Mouse (Mus musculus) limb, embryonic 12.5 days (tissue): Measurements from ENCODE around the gene Lypd6b. TPM values are rescaled to one million over a fixed set of nuclear protein-coding genes. Genes with fewer than 3 reads are reported as not detected.

Source experiments
- ATAC-seq: fragments of 200-750 bp; cut with Nextera tagmentation; 2 replicates; pipeline ENCODE4 v1.8.0; 2017; ENCODE audit warnings: low read depth, moderate TSS enrichment; ENCODE audit not compliant: insufficient number of reproducible peaks, insufficient read depth, low FRiP score, low TSS enrichment
- H3K27ac ChIP-seq: fragments of 300-500 bp; sonication (generic); 2 replicates; pipeline ENCODE4 v1.5.1; 2016; ENCODE audit warnings: mild to moderate bottlenecking, moderate library complexity
- H3K27me3 ChIP-seq: fragments of 300-500 bp; sonication (generic); 2 replicates; pipeline ENCODE4 v1.6.1; 2016; ENCODE audit warnings: mild to moderate bottlenecking, moderate library complexity
- H3K36me3 ChIP-seq: fragments of 300-500 bp; sonication (generic); 2 replicates; pipeline ENCODE4 v1.6.1; 2016; ENCODE audit warnings: mild to moderate bottlenecking, moderate library complexity
- H3K4me1 ChIP-seq: fragments of 300-500 bp; sonication (generic); replicated peaks from 2 replicates; pipeline ENCODE4 v1.6.1; 2016
- H3K4me2 ChIP-seq: fragments of 300-500 bp; sonication (generic); 2 replicates; pipeline ENCODE4 v1.6.1; 2016; ENCODE audit warnings: mild to moderate bottlenecking, moderate library complexity
- H3K4me3 ChIP-seq: fragments of 300-500 bp; sonication (generic); replicated peaks from 2 replicates; pipeline ENCODE4 v1.5.1; 2016; ENCODE audit warnings: mild to moderate bottlenecking
- H3K9ac ChIP-seq: fragments of 300-500 bp; sonication (generic); replicated peaks from 2 replicates; pipeline ENCODE4 v1.6.1; 2016; ENCODE audit warnings: mild to moderate bottlenecking, moderate library complexity
- H3K9me3 ChIP-seq: fragments of 300-500 bp; sonication (generic); 2 replicates; pipeline ENCODE4 v1.6.1; 2016; ENCODE audit warnings: mild to moderate bottlenecking, moderate library complexity
- WGBS: fragments of 180-500 bp; shearing (Covaris S2); methylation state at CpG from one replicate; pipeline ENCODE4 v1.1.7; 2016; 5-methylcytosine and 5-hydroxymethylcytosine counted together
- polyA plus RNA-seq: library from polyadenylated mRNA; unstranded; fragments of >200 nt; fragmentation: Nextera tagmentation; extraction: Ambion mirVana; gene quantifications from 2 replicates; pipeline ENCODE4 v1.2.1, GENCODE M21; 2016

The Lypd6b gene
- polyA plus RNA-seq, 1 experiment from 2014 or later = 7.3 TPM

- H3K4me1 ChIP-seq = peaks cover 5% of the 10 kb centered on the region
- H3K36me3 ChIP-seq = no peaks in the 10 kb centered on the region
- no peak overlapping the region for H3K9ac ChIP-seq
- WGBS = 50% methylated on average over 5 of the region's 5 CpGs
- H3K9me3 ChIP-seq = no peaks in the 10 kb centered on the region
- no peak overlapping the region for H3K4me3 ChIP-seq
- no peak overlapping the region for H3K27ac ChIP-seq
- ATAC-seq = no peak
- H3K4me2 ChIP-seq = no peak overlapping the region
- H3K27me3 ChIP-seq = no peaks in the 10 kb centered on the region
Observed at GRCm38 (mm10) chr2:49942100-49942499, 154.6 kb downstream of the Lypd6b start.

- 66% methylated on average over 4 of the region's 4 CpGs for WGBS
- ATAC-seq = no peak
Observed at GRCm38 (mm10) chr2:49951681-49952080, 164.2 kb downstream of the Lypd6b start.

GRCm38 (mm10) chr2:49952632-49953293 is 165.3 kb downstream of the Lypd6b start:
- Histone ChIP-seq H3K9ac (no peak overlapping the region), H3K4me1 (no peaks in the 10 kb centered on the region), H3K4me2 (no peak overlapping the region), H3K9me3 (peaks cover 12% of the 10 kb centered on the region), H3K27ac (no peak overlapping the region), H3K27me3 (no peaks in the 10 kb centered on the region), H3K4me3 (no peak overlapping the region), H3K36me3 (0 out of 2 replicates have a peak, but pooled peaks cover 3% of the 10 kb centered on the region)
- 49% methylated on average over 6 of the region's 6 CpGs for WGBS
- no peak for ATAC-seq

More at GRCm38 (mm10) chr2:49951681-49952080, 164.2 kb downstream of the Lypd6b start:
- Histone ChIP-seq H3K27ac (no peak overlapping the region), H3K4me2 (no peak overlapping the region), H3K4me3 (no peak overlapping the region), H3K9ac (no peak overlapping the region), H3K27me3 (no peaks in the 10 kb centered on the region), H3K4me1 (no peaks in the 10 kb centered on the region), H3K36me3 (0 out of 2 replicates have a peak, but pooled peaks cover 3% of the 10 kb centered on the region), H3K9me3 (peaks cover 12% of the 10 kb centered on the region)

- 83% methylated on average over 2 of the region's 2 CpGs for WGBS
- Histone ChIP-seq H3K36me3 (no peaks in the 10 kb centered on the region), H3K4me3 (no peak overlapping the region), H3K9me3 (0 out of 2 replicates have a peak, but pooled peaks cover 3% of the 10 kb centered on the region), H3K27ac (no peak overlapping the region), H3K9ac (no peak overlapping the region), H3K27me3 (no peaks in the 10 kb centered on the region), H3K4me1 (no peaks in the 10 kb centered on the region), H3K4me2 (no peak overlapping the region)
- no peak for ATAC-seq
Observed at GRCm38 (mm10) chr2:49957449-49957848, 170.0 kb downstream of the Lypd6b start.

- no peak overlapping the region for H3K9ac ChIP-seq
- H3K4me2 ChIP-seq = no peak overlapping the region
- H3K4me3 ChIP-seq = no peak overlapping the region
- no peaks in the 10 kb centered on the region for H3K36me3 ChIP-seq
- H3K27ac ChIP-seq = no peak overlapping the region
- no peaks in the 10 kb centered on the region for H3K9me3 ChIP-seq
- H3K4me1 ChIP-seq = no peaks in the 10 kb centered on the region
- H3K27me3 ChIP-seq = no peaks in the 10 kb centered on the region
- ATAC-seq = no peak
- 80% methylated on average over 2 of the region's 2 CpGs for WGBS
Observed at GRCm38 (mm10) chr2:49961991-49962390, 174.5 kb downstream of the Lypd6b start.

GRCm38 (mm10) chr2:49964899-49965298 is 177.4 kb downstream of the Lypd6b start:
- ATAC-seq = no peak
- 55% methylated on average over 3 of the region's 3 CpGs for WGBS
- Histone ChIP-seq H3K27ac (no peak overlapping the region), H3K36me3 (no peaks in the 10 kb centered on the region), H3K4me3 (no peak overlapping the region), H3K9ac (no peak overlapping the region), H3K27me3 (no peaks in the 10 kb centered on the region), H3K4me1 (no peaks in the 10 kb centered on the region), H3K4me2 (no peak overlapping the region), H3K9me3 (no peaks in the 10 kb centered on the region)

- WGBS = 70% methylated on average over 3 of the region's 3 CpGs
- H3K9ac ChIP-seq = no peak overlapping the region
- H3K4me2 ChIP-seq = no peak overlapping the region
- H3K27me3 ChIP-seq = no peaks in the 10 kb centered on the region
- no peak overlapping the region for H3K27ac ChIP-seq
- ATAC-seq = no peak
- peaks cover 5% of the 10 kb centered on the region; the same call in 1 of the 2 replicates for H3K9me3 ChIP-seq
- H3K4me1 ChIP-seq = no peaks in the 10 kb centered on the region
- H3K4me3 ChIP-seq = no peak overlapping the region
- H3K36me3 ChIP-seq = no peaks in the 10 kb centered on the region
Observed at GRCm38 (mm10) chr2:49967748-49968147, 180.3 kb downstream of the Lypd6b start.

GRCm38 (mm10) chr2:49970990-49971389 is 183.5 kb downstream of the Lypd6b start:
- no peaks in the 10 kb centered on the region for H3K4me1 ChIP-seq
- H3K27ac ChIP-seq = no peak overlapping the region
- WGBS = 86% methylated on average over 3 of the region's 3 CpGs
- ATAC-seq = no peak
- H3K9ac ChIP-seq = no peak overlapping the region
- peaks cover 5% of the 10 kb centered on the region; the same call in 1 of the 2 replicates for H3K9me3 ChIP-seq
- H3K36me3 ChIP-seq = no peaks in the 10 kb centered on the region
- no peaks in the 10 kb centered on the region for H3K27me3 ChIP-seq
- H3K4me2 ChIP-seq = no peak overlapping the region
- no peak overlapping the region for H3K4me3 ChIP-seq

- Histone ChIP-seq H3K4me3 (no peak overlapping the region), H3K4me2 (no peak overlapping the region), H3K4me1 (no peaks in the 10 kb centered on the region), H3K9me3 (no peaks in the 10 kb centered on the region), H3K9ac (no peak overlapping the region), H3K27me3 (no peaks in the 10 kb centered on the region), H3K36me3 (no peaks in the 10 kb centered on the region), H3K27ac (no peak overlapping the region)
- WGBS = 62% methylated on average over 10 of the region's 10 CpGs
- ATAC-seq = no peak
Observed at GRCm38 (mm10) chr2:49978606-49979005, 191.1 kb downstream of the Lypd6b start.

- H3K27me3 ChIP-seq = no peaks in the 10 kb centered on the region
- no peaks in the 10 kb centered on the region for H3K4me1 ChIP-seq
- H3K27ac ChIP-seq = no peak overlapping the region
- WGBS = 91% methylated on average over 3 of the region's 3 CpGs
- no peaks in the 10 kb centered on the region for H3K36me3 ChIP-seq
- ATAC-seq = no peak
- no peak overlapping the region for H3K4me2 ChIP-seq
- H3K9ac ChIP-seq = no peak overlapping the region
- no peaks in the 10 kb centered on the region for H3K9me3 ChIP-seq
- H3K4me3 ChIP-seq = no peak overlapping the region
Observed at GRCm38 (mm10) chr2:49979991-49980390, 192.5 kb downstream of the Lypd6b start.

GRCm38 (mm10) chr2:49983021-49983420 is 195.5 kb downstream of the Lypd6b start:
- no peak overlapping the region for H3K9ac ChIP-seq
- no peak overlapping the region for H3K4me3 ChIP-seq
- no peaks in the 10 kb centered on the region for H3K9me3 ChIP-seq
- H3K4me1 ChIP-seq = peaks cover 4% of the 10 kb centered on the region; the same call in 1 of the 2 replicates
- no peaks in the 10 kb centered on the region for H3K27me3 ChIP-seq
- no peak for ATAC-seq
- H3K27ac ChIP-seq = no peak overlapping the region
- no peaks in the 10 kb centered on the region for H3K36me3 ChIP-seq
- WGBS = 81% methylated on average over 5 of the region's 5 CpGs
- H3K4me2 ChIP-seq = no peak overlapping the region

GRCm38 (mm10) chr2:49984780-49985179 is 197.3 kb downstream of the Lypd6b start:
- H3K4me3 ChIP-seq = no peak overlapping the region
- peaks cover 4% of the 10 kb centered on the region; the same call in 1 of the 2 replicates for H3K4me1 ChIP-seq
- no peak overlapping the region for H3K27ac ChIP-seq
- H3K9me3 ChIP-seq = no peaks in the 10 kb centered on the region
- H3K27me3 ChIP-seq = no peaks in the 10 kb centered on the region
- no peak for ATAC-seq
- H3K36me3 ChIP-seq = no peaks in the 10 kb centered on the region
- no peak overlapping the region for H3K9ac ChIP-seq
- 47% methylated on average over 3 of the region's 3 CpGs for WGBS
- H3K4me2 ChIP-seq = no peak overlapping the region
